ENCODE assay signal across 9 mouse cellular contexts in the genomic region with DNA sequence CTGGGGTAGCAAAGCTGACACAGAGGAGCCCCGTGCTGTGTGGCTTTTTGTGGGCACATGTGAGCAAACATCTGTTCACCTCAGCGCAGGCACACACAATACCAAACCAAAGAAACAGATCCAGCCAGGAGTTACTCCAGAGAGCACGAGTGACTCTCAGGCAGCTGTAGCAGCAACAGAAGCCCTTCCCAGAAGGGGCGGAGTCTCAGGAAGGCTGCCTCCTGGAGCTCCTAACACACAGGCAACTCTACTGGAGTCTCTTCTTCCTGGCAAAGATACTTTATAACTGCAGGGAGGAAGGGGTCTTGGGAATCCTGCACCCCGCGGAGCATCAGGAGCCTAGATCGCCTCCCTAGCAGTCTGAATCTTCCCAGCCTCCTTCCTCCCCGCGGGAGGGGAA. TPM values are rescaled to one million over a fixed set of nuclear protein-coding genes. Genes with fewer than 3 reads are reported as not detected.
DNase-seq lines count a peak whose midpoint lies in the region; ATAC-seq and TF ChIP-seq lines count a peak whose summit lies in the region.
"Had no signal": no experiment of that assay in that cellular context is flagged by ENCODE, and none has a peak within 500 bp of the region (broad histone marks: within the 10 kb centered on the region; RNA-seq: fewer than 3 reads in every experiment).

No protein-coding gene starts in this region.

- no peak for TF ChIP-seq POLR2A in cerebellum, adult 2 months (IDR thresholded peaks at IDR 0.05; ENCODE audit: borderline replicate concordance, insufficient read depth, low read length)

- ATAC-seq in embryonic facial prominence, embryonic 14.5 days (ENCODE audit: low read depth), result peak; percentile 81
- peak; percentile 50; the same call in 1 of the 2 replicates for ATAC-seq in liver, postnatal 0 days
- ATAC-seq in neural tube, embryonic 12.5 days (ENCODE audit: low FRiP score, low read depth), result no peak

- peak in 1 of 2 experiments; percentile 23 for DNase-seq in cerebellum, adult 2 months
- no peak for DNase-seq in cerebellum, postnatal 4 days (ENCODE audit: low spot score in 2 of 2)
- peak; percentile 93 for DNase-seq in embryonic facial prominence, embryonic 14.5 days (ENCODE audit: low spot score)
- peak; percentile 59 to 71 for DNase-seq in heart, adult 9 months (ENCODE audit: low spot score in 2 of 2)
- peak; percentile 78 for DNase-seq in kidney, adult 18-20 months
- DNase-seq in liver, postnatal 0 days, result peak; percentile 71
- no peak for DNase-seq in T-cell, adult 2 months (ENCODE audit: low spot score)

- H3K4me3 ChIP-seq in cerebellum, adult 2 months (replicated peaks; ENCODE audit: insufficient read depth, low read depth, low read length), result peak overlapping the region; percentile 2
- peak overlapping the region; percentile 31 for H3K4me3 ChIP-seq in embryonic facial prominence, embryonic 14.5 days (ENCODE audit: low read depth, low read length)
- H3K4me3 ChIP-seq in liver, postnatal 0 days (ENCODE audit: low read depth, low read length), result peak overlapping the region; percentile 56
- no peak overlapping the region for H3K4me3 ChIP-seq in neural tube, embryonic 12.5 days

- peak overlapping the region; percentile 63 for H3K4me2 ChIP-seq in embryonic facial prominence, embryonic 14.5 days (ENCODE audit: low read depth, low read length)
- H3K4me2 ChIP-seq in liver, postnatal 0 days (ENCODE audit: low read depth, low read length), result peak overlapping the region; percentile 89
- H3K4me2 ChIP-seq in neural tube, embryonic 12.5 days (replicated peaks), result peak overlapping the region; percentile 50

- TF ChIP-seq EP300 in liver, postnatal 0 days (IDR thresholded peaks at IDR 0.05; ENCODE audit: low read depth), result no peak

- H3K9me3 ChIP-seq in embryonic facial prominence, embryonic 14.5 days (ENCODE audit: control insufficient read depth, low read length), result no peaks in the 10 kb centered on the region
- H3K9me3 ChIP-seq in liver, postnatal 0 days (ENCODE audit: low read length), result no peaks in the 10 kb centered on the region
- no peaks in the 10 kb centered on the region for H3K9me3 ChIP-seq in neural tube, embryonic 12.5 days

- H3K36me3 ChIP-seq in embryonic facial prominence, embryonic 14.5 days (ENCODE audit: control insufficient read depth, insufficient read depth, low read length), result no peaks in the 10 kb centered on the region
- H3K36me3 ChIP-seq in liver, postnatal 0 days (replicated peaks; ENCODE audit: insufficient read depth, low read length), result no peaks in the 10 kb centered on the region
- H3K36me3 ChIP-seq in neural tube, embryonic 12.5 days, result no peaks in the 10 kb centered on the region

- no peak for TF ChIP-seq CTCF in cerebellum, adult 2 months (IDR thresholded peaks at IDR 0.05; ENCODE audit: borderline replicate concordance, insufficient read depth, low read depth, low read length)
- TF ChIP-seq CTCF in liver, postnatal 0 days (IDR thresholded peaks at IDR 0.05; ENCODE audit: low read depth), result no peak

- no peaks in the 10 kb centered on the region for H3K27me3 ChIP-seq in cerebellum, adult 2 months (ENCODE audit: control insufficient read depth, insufficient read depth, low read length)
- no peaks in the 10 kb centered on the region for H3K27me3 ChIP-seq in embryonic facial prominence, embryonic 14.5 days (replicated peaks; ENCODE audit: control insufficient read depth, insufficient read depth, low read length)
- no peaks in the 10 kb centered on the region for H3K27me3 ChIP-seq in liver, postnatal 0 days (ENCODE audit: insufficient read depth, low read length)
- H3K27me3 ChIP-seq in neural tube, embryonic 12.5 days (replicated peaks), result no peaks in the 10 kb centered on the region
- H3K27me3 ChIP-seq: CH12.LX had no signal

- 7% methylated on average over 9 of the region's 9 CpGs for WGBS in cerebellum, adult 2 months
- WGBS in embryonic facial prominence, embryonic 14.5 days, result 1% methylated on average over 8 of the region's 9 CpGs
- WGBS in liver, postnatal 0 days (ENCODE audit: insufficient replicate concordance), result 4% methylated on average over 9 of the region's 9 CpGs
- WGBS in neural tube, embryonic 12.5 days, result 3% methylated on average over 9 of the region's 9 CpGs

- H3K27ac ChIP-seq in cerebellum, adult 2 months (ENCODE audit: insufficient read depth, low read length), result no peak overlapping the region
- peak overlapping the region; percentile 56; the same call in 1 of the 2 replicates for H3K27ac ChIP-seq in embryonic facial prominence, embryonic 14.5 days (replicated peaks; ENCODE audit: low read depth, low read length)
- H3K27ac ChIP-seq in liver, postnatal 0 days (ENCODE audit: low read depth), result no peak overlapping the region
- no peak overlapping the region for H3K27ac ChIP-seq in neural tube, embryonic 12.5 days

- peak overlapping the region; percentile 63 for H3K9ac ChIP-seq in embryonic facial prominence, embryonic 14.5 days (ENCODE audit: low read depth, low read length)
- peak overlapping the region; percentile 69 for H3K9ac ChIP-seq in liver, postnatal 0 days (replicated peaks)
- H3K9ac ChIP-seq in neural tube, embryonic 12.5 days, result no peak overlapping the region

- no peaks in the 10 kb centered on the region; the same call in 1 of the 2 replicates for H3K4me1 ChIP-seq in cerebellum, adult 2 months (ENCODE audit: control insufficient read depth, insufficient read depth, low read length)
- H3K4me1 ChIP-seq in embryonic facial prominence, embryonic 14.5 days (ENCODE audit: control insufficient read depth, insufficient read depth, low read length), result peaks cover 4% of the 10 kb centered on the region; the same call in 1 of the 2 replicates
- peaks cover 29% of the 10 kb centered on the region for H3K4me1 ChIP-seq in liver, postnatal 0 days (ENCODE audit: insufficient read depth)
- peaks cover 10% of the 10 kb centered on the region for H3K4me1 ChIP-seq in neural tube, embryonic 12.5 days

RNA-seq across cellular contexts. Expression of a gene that starts 7.2 kb away (rescaled TPM):
- 41.0 and 47.4 TPM in 2 replicates for polyA plus RNA-seq in cerebellum, adult 2 months (2012; rRNA removed)
- 46.0 and 46.9 TPM in 2 replicates for polyA plus RNA-seq in embryonic facial prominence, embryonic 14.5 days (2014; fragmentation: Nextera tagmentation; extraction: Ambion mirVana)
- polyA plus RNA-seq in liver, postnatal 0 days (2015; fragmentation: Nextera tagmentation; extraction: Ambion mirVana), result 81.0 and 87.7 TPM in 2 replicates
- 15.2 and 16.1 TPM in 2 replicates for polyA plus RNA-seq in neural tube, embryonic 12.5 days (2016; fragmentation: Nextera tagmentation; extraction: Ambion mirVana)

Comparison
In these comparisons a context has a peak if more than half of its experiments do, and no peak if none do; other contexts are left out.
1. DNase-seq: peak in embryonic facial prominence, embryonic 14.5 days (single experiment), heart, adult 9 months (2 of 2), kidney, adult 18-20 months (single experiment) and liver, postnatal 0 days (single experiment); none in cerebellum, postnatal 4 days (0 of 2) and T-cell, adult 2 months (single experiment).
2. Peak in every context shown above with its lines, with median percentiles within 50 percentile points of each other: H3K4me2 ChIP-seq.